Mouse (Mus musculus) hindbrain, embryonic 11.5 days (tissue): ENCODE data around the gene Gm11032. TPM values are rescaled to one million over a fixed set of nuclear protein-coding genes. Genes with fewer than 3 reads are reported as not detected.

ENCODE experiments used
- ATAC-seq: fragments of 200-750 bp; cut with Nextera tagmentation; 2 replicates; pipeline ENCODE4 v1.8.0; 2017; ENCODE audit warnings: mild to moderate bottlenecking, moderate TSS enrichment, moderate library complexity; ENCODE audit not compliant: low FRiP score
- DNase-seq: peaks from one replicate; pipeline ENCODE4 v3.0.0-alpha.2; 2015; ENCODE audit warnings: low spot score
- H3K27ac ChIP-seq: fragments of 300-500 bp; sonication (generic); 2 replicates; pipeline ENCODE4 v1.5.1; 2014; ENCODE audit warnings: mild to moderate bottlenecking, low read depth, low read length
- H3K27me3 ChIP-seq: fragments of 300-500 bp; sonication (generic); 2 replicates; pipeline ENCODE4 v1.6.1; 2014; ENCODE audit warnings: mild to moderate bottlenecking, low read length, moderate library complexity, mixed read lengths; ENCODE audit not compliant: control insufficient read depth, insufficient read depth
- H3K36me3 ChIP-seq: fragments of 300-500 bp; sonication (generic); 2 replicates; pipeline ENCODE4 v1.6.1; 2014; ENCODE audit warnings: mild to moderate bottlenecking, low read length, moderate library complexity, mixed read lengths; ENCODE audit not compliant: control insufficient read depth, insufficient read depth
- H3K4me1 ChIP-seq: fragments of 300-500 bp; sonication (generic); replicated peaks from 2 replicates; pipeline ENCODE4 v1.6.1; 2014; ENCODE audit warnings: low read length, mixed read lengths; ENCODE audit not compliant: control insufficient read depth, insufficient read depth
- H3K4me2 ChIP-seq: fragments of 300-500 bp; sonication (generic); replicated peaks from 2 replicates; pipeline ENCODE4 v1.6.1; 2014; ENCODE audit warnings: mild to moderate bottlenecking, low read depth, low read length
- H3K4me3 ChIP-seq: fragments of 300-500 bp; sonication (generic); 2 replicates; pipeline ENCODE4 v1.5.1; 2014; ENCODE audit warnings: low read depth, low read length
- H3K9ac ChIP-seq: fragments of 300-500 bp; sonication (generic); 2 replicates; pipeline ENCODE4 v1.6.1; 2014; ENCODE audit warnings: low read depth, low read length
- H3K9me3 ChIP-seq: fragments of 300-500 bp; sonication (generic); 2 replicates; pipeline ENCODE4 v1.6.1; 2016; ENCODE audit warnings: low read length; ENCODE audit not compliant: control insufficient read depth
- WGBS: fragments of 180-500 bp; shearing (Covaris S2); extraction: QIAGEN DNeasy Blood & Tissue Kit; methylation state at CpG from one replicate; pipeline ENCODE4 v1.1.7; 2014; 5-methylcytosine and 5-hydroxymethylcytosine counted together
- polyA plus RNA-seq: library from polyadenylated mRNA; unstranded; fragments of >200 nt; fragmentation: Nextera tagmentation; extraction: Ambion mirVana; gene quantifications from 2 replicates; pipeline ENCODE4 v1.2.1, GENCODE M21; 2014

Gm11032 gene
- polyA plus RNA-seq, 1 experiment from 2014 or later: not detected

DNA sequence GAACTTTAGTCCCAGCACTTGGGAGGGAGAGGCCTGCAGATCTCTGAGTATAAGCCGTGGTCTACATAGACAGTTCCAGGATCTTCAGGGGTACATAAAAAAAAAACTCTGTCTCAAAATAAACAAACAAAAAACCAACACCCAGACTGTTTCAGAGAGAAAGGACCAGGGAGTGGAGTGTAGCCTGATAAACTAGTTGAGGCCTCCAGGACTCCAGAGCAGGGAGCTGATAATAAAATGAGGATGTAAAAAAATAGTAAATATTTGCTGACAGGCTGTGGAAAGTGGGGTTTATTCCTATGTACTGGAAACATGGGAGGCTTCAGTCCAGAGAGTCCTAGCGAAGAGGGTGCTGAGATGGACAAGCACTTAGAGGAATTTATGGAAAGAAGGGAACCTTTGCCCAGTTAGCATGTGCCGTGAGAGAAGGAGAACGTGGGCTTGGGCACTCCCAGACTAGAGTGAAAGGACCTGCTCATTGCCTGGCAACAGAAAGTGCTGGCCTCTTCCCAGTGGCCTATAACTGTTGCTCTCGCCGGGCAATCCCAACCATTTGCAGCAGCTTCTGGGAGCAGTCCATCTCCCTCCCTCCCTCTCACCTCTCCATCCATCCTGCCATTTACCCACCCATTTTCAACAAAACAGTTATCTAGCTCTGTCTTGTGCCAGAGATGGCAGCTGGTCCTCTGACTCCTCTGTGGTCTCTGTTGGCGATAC, 40.6 kb downstream of the Gm11032 start:
- H3K27me3 ChIP-seq: no peaks in the 10 kb centered on the region
- H3K9me3 ChIP-seq: no peaks in the 10 kb centered on the region
- DNase-seq (no peak), ATAC-seq (no peak)
- H3K36me3 ChIP-seq: no peaks in the 10 kb centered on the region
- no peak overlapping the region for H3K4me3 ChIP-seq
- 85% methylated on average over 7 of the region's 7 CpGs for WGBS
- H3K27ac ChIP-seq: no peak overlapping the region
- no peaks in the 10 kb centered on the region for H3K4me1 ChIP-seq
- no peak overlapping the region for H3K9ac ChIP-seq
- no peak overlapping the region for H3K4me2 ChIP-seq

DNA sequence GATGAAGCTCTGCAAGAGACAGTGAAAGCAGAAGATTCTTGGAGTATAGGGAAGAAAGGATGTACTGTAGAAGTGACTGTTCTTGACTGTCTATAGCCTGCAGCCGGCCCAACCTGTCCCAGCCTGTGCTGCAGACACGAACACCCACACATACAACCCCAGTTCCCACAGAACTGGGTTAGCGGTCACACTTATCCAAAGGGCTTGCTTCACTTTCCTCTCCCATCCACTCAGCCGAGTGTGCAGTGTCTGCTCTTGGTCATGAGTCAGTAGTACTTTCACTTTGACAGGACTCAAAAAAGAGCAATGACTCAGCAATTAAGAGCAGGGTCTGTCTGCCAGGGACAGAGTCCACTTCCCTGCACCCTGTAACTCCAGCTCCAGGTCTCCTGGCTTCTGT, 41.5 kb downstream of the Gm11032 start:
- DNase-seq (no peak), ATAC-seq (no peak)
- Histone ChIP-seq H3K9me3 (no peaks in the 10 kb centered on the region), H3K27ac (no peak overlapping the region), H3K4me2 (no peak overlapping the region), H3K27me3 (no peaks in the 10 kb centered on the region), H3K4me1 (no peaks in the 10 kb centered on the region), H3K9ac (no peak overlapping the region), H3K36me3 (no peaks in the 10 kb centered on the region), H3K4me3 (no peak overlapping the region)
- WGBS: 94% methylated on average over 4 of the region's 4 CpGs

DNA sequence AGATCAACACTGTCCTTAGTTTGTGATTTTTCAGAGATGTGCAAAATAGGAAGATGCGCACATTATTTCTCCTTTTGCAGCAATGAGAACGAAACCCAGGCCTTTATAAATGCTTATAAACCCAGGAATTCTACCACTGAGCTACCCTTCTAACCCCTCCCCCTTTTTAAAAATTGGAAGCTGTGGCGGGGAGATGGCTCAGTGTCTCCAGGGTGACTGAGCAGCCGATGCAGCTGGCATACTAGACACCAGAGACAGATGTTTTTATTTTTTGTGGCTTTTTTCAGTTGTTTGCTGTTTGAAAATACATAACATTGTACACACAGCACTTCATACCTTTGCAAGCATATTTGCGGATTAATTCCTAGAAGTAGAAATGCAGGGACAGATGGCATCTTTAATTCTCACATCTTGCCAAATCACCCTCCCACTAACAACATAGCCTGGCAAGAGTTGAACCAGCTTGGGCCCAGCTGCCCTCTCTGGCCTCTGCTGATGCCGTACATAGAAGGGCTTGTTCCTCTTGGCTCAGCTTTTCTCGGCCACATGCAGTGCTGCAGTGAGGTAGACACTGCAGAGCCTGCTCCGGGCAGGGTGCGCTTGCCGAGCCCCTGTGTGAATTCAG, 42.1 kb downstream of the Gm11032 start:
- H3K36me3 ChIP-seq: no peaks in the 10 kb centered on the region
- no peak overlapping the region for H3K4me2 ChIP-seq
- ATAC-seq (no peak), DNase-seq (no peak)
- H3K27me3 ChIP-seq: no peaks in the 10 kb centered on the region
- no peaks in the 10 kb centered on the region for H3K9me3 ChIP-seq
- H3K4me3 ChIP-seq: no peak overlapping the region
- H3K9ac ChIP-seq: no peak overlapping the region
- no peak overlapping the region for H3K27ac ChIP-seq
- H3K4me1 ChIP-seq: no peaks in the 10 kb centered on the region
- 87% methylated on average over 10 of the region's 10 CpGs for WGBS

DNA sequence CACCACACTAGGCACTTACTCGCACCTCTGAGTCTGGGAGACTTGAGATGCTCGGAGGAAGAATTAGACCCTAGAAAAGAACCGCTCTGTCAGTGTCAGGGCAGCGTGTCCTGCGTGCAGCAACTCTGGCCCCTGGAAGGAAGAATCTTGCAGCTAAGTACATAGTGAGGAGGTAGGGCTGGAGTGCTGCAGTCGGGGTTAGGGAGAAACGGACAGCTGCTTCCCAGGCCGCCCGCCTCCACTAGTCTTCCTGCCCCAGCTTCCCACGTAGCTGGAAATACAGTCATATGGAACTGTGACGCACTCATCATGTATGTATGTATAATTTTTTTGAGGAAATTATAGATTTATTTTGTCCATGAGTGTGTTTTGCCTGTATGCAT, 42.6 kb downstream of the Gm11032 start:
- Histone ChIP-seq H3K36me3 (no peaks in the 10 kb centered on the region), H3K4me3 (no peak overlapping the region), H3K4me2 (no peak overlapping the region), H3K4me1 (no peaks in the 10 kb centered on the region), H3K27ac (no peak overlapping the region), H3K27me3 (no peaks in the 10 kb centered on the region), H3K9me3 (no peaks in the 10 kb centered on the region), H3K9ac (no peak overlapping the region)
- 96% methylated on average over 11 of the region's 11 CpGs for WGBS
- no peak for DNase-seq
- no peak for ATAC-seq

Other genes with a start within 250 kb of the Gm11032 start
- gene Hormad2, start 179.0 kb upstream of the Gm11032 start, polyA plus RNA-seq: not detected in 2 replicates
- 29.2 and 33.1 TPM in 2 replicates for gene Mtmr3, start 25.2 kb upstream of the Gm11032 start, polyA plus RNA-seq
- gene Ascc2, start 17.7 kb downstream of the Gm11032 start, polyA plus RNA-seq: 31.5 and 33.2 TPM in 2 replicates
- gene Uqcr10, start 84.3 kb downstream of the Gm11032 start, polyA plus RNA-seq: 533 and 550 TPM in 2 replicates
- 80.8 and 82.6 TPM in 2 replicates for gene Zmat5, start 84.6 kb downstream of the Gm11032 start, polyA plus RNA-seq
- gene Cabp7, start 126.7 kb downstream of the Gm11032 start, polyA plus RNA-seq: 0.90 and 1.0 TPM in 2 replicates
- gene Nf2, start 229.5 kb downstream of the Gm11032 start, polyA plus RNA-seq: 49.9 and 51.7 TPM in 2 replicates